Mouse (Mus musculus): Measurements from ENCODE around the gene 2310057N15Rik. TPM values are rescaled to one million over a fixed set of nuclear protein-coding genes. Genes with fewer than 3 reads are reported as not detected.

Gene 2310057N15Rik
- polyA plus RNA-seq, 1 experiment from 2014 or later, result 0.22 TPM

Other genes with a start within 250 kb of the 2310057N15Rik start
- 2.5 and 3.2 TPM in 2 replicates for gene Cldn8, start 211.0 kb downstream of the 2310057N15Rik start, polyA plus RNA-seq (2015; fragmentation: Nextera tagmentation; extraction: Ambion mirVana)
- gene Krtap24-1, start 161.9 kb downstream of the 2310057N15Rik start, polyA plus RNA-seq (2015; fragmentation: Nextera tagmentation; extraction: Ambion mirVana), result not detected in 2 replicates
- 8.2 and 17.6 TPM in 2 replicates for gene 2310079G19Rik, start 146.5 kb downstream of the 2310057N15Rik start, polyA plus RNA-seq (2015; fragmentation: Nextera tagmentation; extraction: Ambion mirVana)
- gene Krtap26-1, start 126.4 kb downstream of the 2310057N15Rik start, polyA plus RNA-seq (2015; fragmentation: Nextera tagmentation; extraction: Ambion mirVana), result not detected in 2 replicates
- gene Krtap27-1, start 102.5 kb downstream of the 2310057N15Rik start, polyA plus RNA-seq (2015; fragmentation: Nextera tagmentation; extraction: Ambion mirVana), result not detected in 2 replicates
- gene 2310061N02Rik, start 66.2 kb downstream of the 2310057N15Rik start, polyA plus RNA-seq (2015; fragmentation: Nextera tagmentation; extraction: Ambion mirVana), result 0.68 TPM in 1 of 2 replicates, not detected in the other
- 0.57 TPM in 1 of 2 replicates, not detected in the other for gene Krtap13-1, start 45.3 kb downstream of the 2310057N15Rik start, polyA plus RNA-seq (2015; fragmentation: Nextera tagmentation; extraction: Ambion mirVana)
- gene Krtap13, start 22.6 kb downstream of the 2310057N15Rik start, polyA plus RNA-seq (2015; fragmentation: Nextera tagmentation; extraction: Ambion mirVana), result 54.9 and 75.6 TPM in 2 replicates
- gene 2310034C09Rik, start 15.4 kb downstream of the 2310057N15Rik start, polyA plus RNA-seq (2015; fragmentation: Nextera tagmentation; extraction: Ambion mirVana), result 91.4 and 110 TPM in 2 replicates
- 3.9 and 10.2 TPM in 2 replicates for gene Gm5965, start 3.7 kb upstream of the 2310057N15Rik start, polyA plus RNA-seq (2015; fragmentation: Nextera tagmentation; extraction: Ambion mirVana)
- 45.6 and 50.2 TPM in 2 replicates for gene Gm20741, start 38.0 kb upstream of the 2310057N15Rik start, polyA plus RNA-seq (2015; fragmentation: Nextera tagmentation; extraction: Ambion mirVana)
- gene Krtap15, start 46.0 kb upstream of the 2310057N15Rik start, polyA plus RNA-seq (2015; fragmentation: Nextera tagmentation; extraction: Ambion mirVana), result not detected in 2 replicates
- not detected in 2 replicates for gene Krtap14, start 51.9 kb upstream of the 2310057N15Rik start, polyA plus RNA-seq (2015; fragmentation: Nextera tagmentation; extraction: Ambion mirVana)
- gene Krtap19-1, start 95.2 kb upstream of the 2310057N15Rik start, polyA plus RNA-seq (2015; fragmentation: Nextera tagmentation; extraction: Ambion mirVana), result not detected in 2 replicates
- gene Krtap19-2, start 100.1 kb upstream of the 2310057N15Rik start, polyA plus RNA-seq (2015; fragmentation: Nextera tagmentation; extraction: Ambion mirVana), result not detected in 2 replicates
- gene Krtap19-3, start 103.8 kb upstream of the 2310057N15Rik start, polyA plus RNA-seq (2015; fragmentation: Nextera tagmentation; extraction: Ambion mirVana), result not detected in 2 replicates
- gene Krtap19-4, start 110.9 kb upstream of the 2310057N15Rik start, polyA plus RNA-seq (2015; fragmentation: Nextera tagmentation; extraction: Ambion mirVana), result not detected in 2 replicates
- gene Krtap19-5, start 122.3 kb upstream of the 2310057N15Rik start, polyA plus RNA-seq (2015; fragmentation: Nextera tagmentation; extraction: Ambion mirVana), result not detected in 2 replicates
- gene Krtap19-9b, start 158.1 kb upstream of the 2310057N15Rik start, polyA plus RNA-seq (2015; fragmentation: Nextera tagmentation; extraction: Ambion mirVana), result not detected in 2 replicates
- gene Krtap16-3, start 188.7 kb upstream of the 2310057N15Rik start, polyA plus RNA-seq (2015; fragmentation: Nextera tagmentation; extraction: Ambion mirVana), result 0.42 TPM in 1 of 2 replicates, not detected in the other
- 0.50 and 1.2 TPM in 2 replicates for gene Krtap22-2, start 236.6 kb upstream of the 2310057N15Rik start, polyA plus RNA-seq (2015; fragmentation: Nextera tagmentation; extraction: Ambion mirVana)
- gene Gm10229, start 241.1 kb upstream of the 2310057N15Rik start, polyA plus RNA-seq (2015; fragmentation: Nextera tagmentation; extraction: Ambion mirVana), result 1.0 TPM in 1 of 2 replicates, not detected in the other

Data from limb, embryonic 15.5 days (tissue).